Mouse (Mus musculus) heart, postnatal 14 days (tissue): ENCODE results near the gene Olfr930. TPM values are rescaled to one million over a fixed set of nuclear protein-coding genes. Genes with fewer than 3 reads are reported as not detected.

ENCODE experiments used
- DNase-seq, 2 experiments: peaks; one replicate each; pipeline ENCODE4 v3.0.0; 2021 to 2022
- intact Hi-C: fragments of 180-260 bp; cut with DNase I; formaldehyde crosslinking; loops from one replicate; pipeline ENCODE4 v1.15.1; 2025
- long read RNA-seq, 2 experiments: library from polyadenylated mRNA; stranded (forward); transcript quantifications; one replicate each; pipeline ENCODE4 v2.0.0; 2021
- total RNA-seq, 2 experiments: library from RNA; stranded (reverse); gene quantifications; 2 replicates each; pipeline ENCODE4 v1.2.3; 2021

Olfr930 gene
- total RNA-seq = not detected
- long read RNA-seq, experiment 1 = 0 reads
- long read RNA-seq, experiment 2 = 0 reads

GRCm38 (mm10) chr9:38929509-38929908, at the start of gene Olfr930:
Gene Olfr930 (plus strand): TSS chr9:38929809.
- intact Hi-C loops = no loop called here
- DNase-seq = no peak

GRCm38 (mm10) chr9:38953401-38954123, 24.0 kb downstream of the Olfr930 start:
- DNase-seq = no peak
- intact Hi-C loops = no loop called here

GRCm38 (mm10) chr9:38954124-38954416, 24.5 kb downstream of the Olfr930 start:
- intact Hi-C loops = no loop called here
- no peak for DNase-seq

- intact Hi-C loops = no loop called here
These were observed 42.4 kb downstream of the Olfr930 start, which contains the start of gene Olfr933 for GRCm38 (mm10) chr9:38972013-38972412. Gene Olfr933 (plus strand): TSS chr9:38972313.

More at GRCm38 (mm10) chr9:38972013-38972412, 42.4 kb downstream of the Olfr930 start, which contains the start of gene Olfr933:
- no peak for DNase-seq

Other genes starting within 250 kb of the Olfr930 start
- gene Olfr919, start 226.1 kb upstream of the Olfr930 start, total RNA-seq = not detected
- gene Vwa5a, start 211.5 kb upstream of the Olfr930 start, total RNA-seq = 10 to 100 TPM; 30.5 to 31.7 TPM
- gene Olfr920, start 177.5 kb upstream of the Olfr930 start, total RNA-seq = under 1 TPM; 0.07 TPM
- gene Olfr921, start 156.7 kb upstream of the Olfr930 start, total RNA-seq = not detected
- not detected for gene Olfr922, start 115.2 kb upstream of the Olfr930 start, total RNA-seq
- not detected for gene Olfr923, start 103.3 kb upstream of the Olfr930 start, total RNA-seq
- not detected for gene Olfr924, start 85.4 kb upstream of the Olfr930 start, total RNA-seq
- gene Olfr26, start 74.7 kb upstream of the Olfr930 start, total RNA-seq = not detected
- not detected for gene Olfr926, start 52.7 kb upstream of the Olfr930 start, total RNA-seq
- not detected for gene Olfr933, start 42.5 kb downstream of the Olfr930 start, total RNA-seq
- not detected for gene Olfr934, start 58.5 kb downstream of the Olfr930 start, total RNA-seq
- gene Olfr935, start 69.9 kb downstream of the Olfr930 start, total RNA-seq = not detected
- not detected for gene Olfr146, start 93.6 kb downstream of the Olfr930 start, total RNA-seq
- gene Olfr937, start 135.1 kb downstream of the Olfr930 start, total RNA-seq = not detected
- not detected for gene Olfr938, start 149.1 kb downstream of the Olfr930 start, total RNA-seq
- not detected for gene Olfr27, start 198.3 kb downstream of the Olfr930 start, total RNA-seq
- not detected for gene Olfr943, start 236.5 kb downstream of the Olfr930 start, total RNA-seq